Mouse (Mus musculus) brain, embryonic 18.5 days (tissue): ENCODE data around the gene Tmem150c.

ENCODE experiments used
- DNase-seq: peaks from one replicate; pipeline ENCODE4 v3.0.0-alpha.2; 2012; ENCODE audit warnings: low read depth, low spot score

Gene Tmem150c

DNA sequence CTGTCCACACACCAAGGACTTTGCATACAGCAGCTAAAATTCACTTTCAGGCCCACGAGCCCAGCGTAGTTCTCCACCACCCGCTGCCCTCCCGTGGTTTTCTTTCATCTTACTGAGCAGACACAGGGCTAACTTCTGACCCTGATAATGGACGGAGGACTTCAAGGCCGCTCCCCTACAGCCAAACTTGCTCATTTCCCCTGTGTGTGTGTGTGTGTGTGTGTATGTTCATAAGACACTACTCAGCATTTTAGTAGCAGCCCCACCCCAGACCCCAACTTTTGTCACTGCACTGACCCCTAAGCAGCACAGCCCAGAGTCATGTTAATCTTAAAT lies at the start of gene Tmem150c:
Tmem150c (minus strand) TSS at position 171 of the 336 bp plus-strand sequence.
- no peak for DNase-seq

DNA sequence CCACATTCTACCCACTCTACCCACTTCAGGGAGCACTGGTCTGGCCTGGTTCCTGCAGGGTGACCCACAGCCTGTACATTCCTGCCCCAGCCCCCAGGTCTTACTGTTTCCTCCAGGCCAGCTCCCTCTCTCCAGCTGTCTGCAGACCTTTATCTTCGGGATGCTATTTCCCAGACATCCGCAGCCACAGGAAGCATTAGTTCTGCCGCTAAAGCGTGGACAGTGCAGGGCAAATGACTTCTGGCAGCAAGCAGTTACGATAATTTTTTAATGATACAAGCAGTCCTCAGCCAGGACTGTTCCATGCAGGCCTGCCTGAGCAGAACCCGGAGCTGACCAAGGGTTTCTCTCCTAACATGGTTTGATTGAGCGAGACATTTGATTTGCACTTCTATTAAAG lies 49.5 kb upstream of the Tmem150c start:
- DNase-seq, result no peak

DNA sequence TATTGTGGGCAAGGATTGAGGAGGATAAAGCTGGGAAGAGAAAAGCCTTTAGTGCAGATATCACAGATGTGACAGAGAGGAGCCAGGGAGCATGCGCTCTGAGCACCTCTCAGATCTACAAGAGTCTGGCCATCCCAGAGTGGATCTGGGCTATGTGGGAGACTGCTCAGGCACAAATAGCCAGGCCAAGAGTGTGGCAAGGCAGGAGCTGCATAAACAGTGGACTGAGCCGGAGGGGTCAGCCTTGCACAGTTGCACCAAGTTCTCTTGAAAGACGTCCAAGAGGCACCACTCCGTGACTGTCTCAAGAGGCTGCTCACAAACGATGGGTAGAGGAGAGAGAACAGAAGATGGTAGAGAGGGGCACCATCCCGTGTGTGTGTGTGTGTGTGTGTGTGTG lies 47.1 kb upstream of the Tmem150c start:
- DNase-seq, result no peak

DNA sequence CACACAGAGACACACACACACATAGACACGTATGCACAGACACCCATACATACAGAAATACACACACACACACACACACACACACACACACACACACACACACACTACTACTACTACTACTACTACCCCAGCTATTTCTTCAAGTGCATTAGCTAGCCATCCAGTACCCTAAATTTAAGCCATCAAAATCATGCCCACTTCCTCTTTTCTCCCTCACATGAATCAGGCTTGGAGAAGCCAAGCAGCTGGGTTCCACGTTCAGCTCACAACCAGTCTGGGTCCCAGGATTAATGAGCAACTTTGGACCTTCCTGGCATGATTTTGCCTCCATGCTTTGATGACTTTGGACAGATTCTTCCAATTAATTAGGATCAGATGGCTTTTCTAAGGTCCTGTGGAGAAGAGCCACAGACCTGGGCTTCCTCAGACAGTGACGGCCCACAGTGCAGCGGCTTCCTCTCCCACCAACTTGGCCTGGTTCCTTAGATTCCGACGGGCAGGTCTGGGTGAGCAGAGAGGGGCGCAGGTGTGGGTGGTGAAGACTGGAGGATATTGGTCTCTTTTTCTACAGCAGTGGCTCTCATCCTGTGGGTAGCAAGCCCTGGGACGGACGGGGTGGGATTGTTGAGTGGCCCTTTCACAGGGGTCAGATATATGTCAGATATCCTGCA lies 46.0 kb upstream of the Tmem150c start:
- DNase-seq, result no peak

DNA sequence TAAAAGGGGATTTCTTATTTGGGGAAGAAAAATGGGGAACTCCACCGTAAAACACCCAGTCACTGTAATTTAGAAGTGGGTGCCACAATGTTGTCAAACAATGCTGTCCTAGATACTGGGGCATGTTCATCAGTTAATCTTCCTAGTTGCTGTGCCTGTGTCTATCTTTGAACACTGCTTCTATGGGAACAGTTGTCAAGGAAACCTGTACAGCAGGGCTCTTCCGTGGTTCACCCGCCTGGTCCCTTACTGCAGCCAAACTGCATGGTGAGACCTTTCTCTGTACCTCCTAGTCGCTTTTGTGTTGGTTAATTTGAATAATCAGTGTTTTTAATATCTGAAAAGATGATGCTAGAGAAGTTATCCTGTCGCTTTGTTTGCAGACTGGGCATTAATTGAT lies 41.2 kb upstream of the Tmem150c start:
- DNase-seq, result no peak

DNA sequence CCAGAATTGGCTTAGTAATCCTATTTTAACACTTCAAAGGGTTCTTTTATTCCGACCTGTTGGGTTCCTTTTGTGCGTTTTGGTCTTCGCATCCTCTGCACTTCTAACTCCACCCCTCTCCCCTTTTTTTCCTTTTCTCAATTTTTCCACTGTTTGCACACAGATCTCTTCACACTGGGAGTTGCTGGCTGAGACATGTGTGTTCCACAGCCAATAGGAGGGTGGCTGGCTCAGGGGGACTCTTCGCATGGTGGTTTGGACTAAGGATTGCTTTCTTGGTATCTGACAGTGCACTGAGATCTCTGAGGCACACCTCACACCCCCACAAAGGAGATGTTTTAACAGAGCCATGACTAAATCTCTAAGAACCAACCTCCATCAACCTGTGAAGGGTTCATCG lies 40.7 kb upstream of the Tmem150c start:
- no peak for DNase-seq

DNA sequence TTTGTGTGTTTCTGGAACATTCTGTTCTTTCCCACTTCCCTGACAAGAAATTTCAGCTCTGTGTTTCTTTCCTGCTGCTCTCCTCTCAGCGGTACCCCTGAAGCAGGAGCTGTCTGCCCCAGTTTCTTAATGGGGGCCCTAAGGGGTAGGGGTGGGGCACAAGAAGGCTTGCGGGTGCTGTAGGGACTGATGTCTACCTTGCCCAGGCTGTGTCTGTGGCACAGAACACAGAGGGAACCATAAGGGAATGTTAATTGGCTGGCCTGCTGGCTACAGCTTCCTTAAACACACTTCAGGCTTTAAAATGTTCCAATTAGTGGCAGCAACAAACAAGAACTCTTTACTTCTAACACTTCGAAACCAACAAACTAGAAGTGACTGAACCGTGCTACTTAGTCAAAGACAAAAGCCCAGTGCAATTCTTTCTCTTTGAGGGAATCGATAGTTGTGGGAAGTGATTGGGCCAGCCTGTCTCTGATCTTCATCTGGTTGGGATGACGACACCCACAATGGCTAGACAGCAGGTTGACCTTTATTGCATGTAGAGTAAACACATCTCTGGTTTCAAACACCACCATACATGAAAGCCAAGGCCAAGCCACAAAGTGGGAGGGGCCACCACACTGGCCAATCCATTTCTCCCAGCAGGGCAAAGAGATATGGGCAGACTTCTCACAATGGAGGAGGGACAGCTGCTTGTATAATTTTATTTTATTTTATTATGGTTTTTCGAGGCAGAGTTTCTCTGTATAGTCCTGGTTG lies 39.7 kb upstream of the Tmem150c start:
- DNase-seq, result no peak

DNA sequence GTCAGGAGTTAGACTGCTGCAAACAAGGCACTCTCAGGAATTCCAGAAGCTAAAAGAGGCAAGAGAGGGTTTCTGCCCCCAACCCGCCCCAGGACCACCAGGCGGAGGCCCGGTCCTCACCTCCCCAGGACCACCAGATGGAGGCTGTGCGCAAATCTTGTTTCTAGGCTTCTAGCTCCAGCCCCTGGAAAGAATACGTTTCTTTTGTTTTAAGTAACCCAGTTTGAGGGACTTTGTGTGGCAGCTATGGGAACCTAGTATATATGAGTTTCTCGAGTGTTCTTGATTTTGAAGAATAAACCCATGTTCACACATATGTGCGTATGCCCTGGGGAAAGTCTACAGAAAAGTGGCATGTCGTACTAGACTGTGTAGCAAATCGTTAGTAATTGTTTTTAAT lies 37.9 kb upstream of the Tmem150c start:
- DNase-seq, result no peak

DNA sequence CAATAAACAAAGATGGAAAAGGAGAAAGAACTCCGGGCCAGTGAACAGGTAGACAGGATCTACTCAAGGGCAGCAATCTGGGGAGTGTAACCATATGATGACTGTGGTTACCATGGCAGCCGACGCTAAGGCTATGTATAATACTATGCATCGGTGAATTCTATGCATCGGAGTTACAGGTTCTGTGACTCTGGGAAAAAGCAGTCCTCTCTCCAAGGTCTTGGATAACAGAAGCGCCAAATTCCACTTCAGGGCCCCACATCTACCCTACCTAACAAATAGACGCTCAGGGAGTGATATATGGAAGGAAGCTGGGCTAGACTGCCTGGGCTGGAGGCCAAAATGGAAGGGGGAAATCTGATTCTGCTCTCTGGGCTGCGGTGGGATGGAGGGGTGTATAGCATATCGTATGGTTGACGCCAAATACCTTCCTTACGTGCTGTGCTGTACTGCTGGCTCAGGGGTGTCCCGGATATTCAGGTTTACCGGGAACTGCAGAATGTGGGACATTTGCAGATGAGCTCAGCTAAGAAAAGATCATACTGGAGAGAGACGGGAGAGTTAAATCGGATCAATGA lies 37.3 kb upstream of the Tmem150c start:
- DNase-seq, result no peak

DNA sequence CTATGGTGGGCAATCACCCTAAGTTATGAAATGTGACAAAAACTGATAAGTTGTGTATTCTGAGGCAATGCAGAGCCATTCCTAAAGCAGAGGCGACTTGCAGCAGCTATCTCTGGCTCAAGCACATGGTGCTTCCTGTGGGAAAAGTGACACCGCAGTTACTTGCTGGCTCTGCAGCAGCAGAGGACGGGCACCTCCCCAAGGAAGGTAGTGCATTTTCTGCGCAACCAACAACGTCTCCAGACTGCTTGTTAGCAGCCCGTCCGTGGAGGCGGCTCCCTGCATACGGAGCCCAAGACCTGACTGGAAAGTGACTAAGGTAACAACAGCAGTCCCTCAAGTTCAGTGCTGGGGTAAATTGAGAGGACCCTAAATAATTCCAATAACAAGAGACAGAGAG lies 36.8 kb upstream of the Tmem150c start:
- no peak for DNase-seq

DNA sequence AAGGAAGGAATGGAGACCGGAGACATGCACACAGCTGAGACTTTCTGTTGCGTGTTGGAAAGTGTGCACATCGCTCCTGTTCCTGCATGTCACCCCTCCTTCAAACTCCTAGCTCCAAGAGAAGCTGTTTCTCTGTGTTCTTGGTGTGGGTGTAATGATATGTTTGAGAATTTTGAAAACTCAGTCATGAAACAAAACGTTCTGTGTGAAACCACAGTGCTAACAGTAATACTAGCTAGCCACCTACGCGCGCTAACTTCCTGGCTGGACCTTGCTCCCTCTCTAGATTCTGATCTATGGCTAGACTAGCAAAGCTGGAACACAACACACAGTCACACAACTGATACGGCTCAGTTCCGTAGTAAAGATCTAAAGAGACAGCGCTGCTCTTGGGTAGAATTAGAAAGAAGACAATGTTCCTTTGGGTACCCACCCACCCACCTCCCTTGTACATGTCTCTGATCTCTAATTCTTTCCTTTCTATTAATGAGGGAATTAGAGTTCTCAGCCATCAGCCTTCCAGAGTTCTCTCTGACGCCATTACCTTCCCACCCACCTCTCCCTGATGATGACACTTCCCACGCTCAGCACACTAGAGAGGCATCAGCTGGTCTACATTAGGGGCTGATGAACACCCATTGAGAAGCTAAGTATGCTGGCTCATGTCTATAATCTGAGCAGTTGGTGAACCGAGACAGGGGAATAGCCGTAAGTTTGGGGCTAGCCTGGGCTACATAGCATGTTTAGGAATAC lies 32.0 kb upstream of the Tmem150c start:
- DNase-seq, result no peak

DNA sequence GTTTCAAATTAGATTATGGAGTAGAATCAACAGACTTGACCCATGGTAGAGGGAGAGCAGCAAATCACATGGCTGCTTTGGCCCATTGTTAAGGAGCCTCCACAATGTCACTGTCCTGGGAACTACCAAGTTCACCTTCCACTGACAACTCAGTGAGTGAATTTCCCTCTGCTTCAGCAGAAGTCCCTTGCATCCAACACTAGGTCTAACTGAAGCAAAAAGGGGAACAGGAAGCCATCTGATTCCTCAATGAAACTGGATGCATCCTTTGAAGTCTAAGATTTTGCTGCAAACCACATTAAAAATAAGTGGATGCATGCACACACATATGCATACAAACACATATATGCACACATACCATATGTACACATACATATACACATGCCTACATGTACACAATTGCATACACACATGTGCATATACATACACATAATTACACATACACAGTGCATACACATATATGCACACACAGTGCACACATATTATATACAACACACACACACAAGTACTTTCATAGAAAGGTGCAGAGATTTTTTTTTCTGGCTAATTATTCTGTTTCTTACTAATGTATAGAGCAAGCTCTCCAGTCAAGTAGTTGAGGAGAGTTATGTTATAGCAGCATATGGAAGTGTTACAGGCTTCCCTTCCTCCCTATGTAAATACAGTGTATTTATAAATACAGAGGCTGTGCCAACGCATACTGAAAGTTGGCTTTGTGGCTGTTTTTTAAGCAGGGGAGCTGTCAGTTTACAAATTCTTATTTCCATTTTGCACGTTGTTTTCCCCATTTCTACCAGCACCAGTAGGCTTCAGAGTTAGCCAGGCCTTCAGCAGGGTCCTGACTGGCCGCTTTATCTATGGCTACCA lies 27.7 kb upstream of the Tmem150c start:
- DNase-seq, result no peak

DNA sequence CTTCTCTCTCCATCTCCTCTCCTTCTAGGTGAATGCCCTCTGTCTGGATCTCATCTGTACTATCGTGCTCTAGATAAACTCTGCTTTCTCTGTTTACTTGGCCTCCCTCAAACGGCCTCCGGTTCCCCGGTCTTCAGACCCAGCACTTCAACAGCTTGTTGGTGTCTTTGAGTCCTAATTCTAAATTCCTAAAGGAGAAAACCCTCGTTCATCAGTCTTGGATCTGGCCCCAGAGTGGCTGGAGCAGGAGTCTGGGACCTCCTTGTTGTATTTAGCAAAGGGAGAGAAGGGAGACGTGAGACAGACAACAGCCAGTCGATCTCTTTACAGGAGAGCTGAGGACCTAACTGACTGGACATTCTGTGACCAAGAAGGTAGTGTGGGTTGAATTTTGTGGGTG lies 27.0 kb upstream of the Tmem150c start:
- DNase-seq, result no peak

DNA sequence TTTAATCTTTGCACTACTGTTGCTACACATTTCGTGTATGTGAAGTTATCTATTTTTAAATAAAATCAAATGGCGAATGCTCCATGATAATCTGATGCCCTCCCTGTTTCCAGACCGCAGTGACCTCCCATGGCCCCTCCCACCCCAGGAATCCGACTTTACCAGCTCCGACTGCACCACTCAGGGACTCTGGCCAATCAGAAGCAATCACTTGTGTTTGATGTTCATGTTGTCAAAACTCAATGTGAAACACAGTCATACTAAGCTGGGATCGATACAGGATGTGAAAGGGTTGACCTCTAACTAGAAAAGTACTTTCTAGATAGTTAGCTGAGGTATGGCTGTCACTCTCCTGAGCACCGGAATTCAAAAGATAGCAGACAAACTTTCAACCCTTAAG lies 26.3 kb upstream of the Tmem150c start:
- DNase-seq, result no peak

DNA sequence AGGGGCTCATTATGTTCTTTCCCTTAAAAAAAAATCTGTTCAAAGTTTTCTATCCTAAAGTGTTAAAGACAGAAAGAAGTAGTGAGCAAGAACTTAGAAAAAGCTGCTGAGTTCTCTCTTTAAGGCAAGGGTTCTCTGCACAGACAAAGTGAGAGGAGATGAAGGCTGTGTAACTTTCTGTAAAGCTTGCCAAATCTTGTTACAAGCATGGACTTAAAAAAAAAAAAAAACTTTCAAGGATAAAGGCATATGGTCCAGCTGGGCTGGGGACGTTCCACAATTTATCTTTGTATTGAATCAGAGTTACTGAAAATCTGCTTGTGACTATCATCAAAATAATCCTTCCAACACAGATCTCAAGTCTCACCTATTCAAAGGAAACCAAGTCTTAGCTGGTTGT lies 21.4 kb upstream of the Tmem150c start:
- no peak for DNase-seq

DNA sequence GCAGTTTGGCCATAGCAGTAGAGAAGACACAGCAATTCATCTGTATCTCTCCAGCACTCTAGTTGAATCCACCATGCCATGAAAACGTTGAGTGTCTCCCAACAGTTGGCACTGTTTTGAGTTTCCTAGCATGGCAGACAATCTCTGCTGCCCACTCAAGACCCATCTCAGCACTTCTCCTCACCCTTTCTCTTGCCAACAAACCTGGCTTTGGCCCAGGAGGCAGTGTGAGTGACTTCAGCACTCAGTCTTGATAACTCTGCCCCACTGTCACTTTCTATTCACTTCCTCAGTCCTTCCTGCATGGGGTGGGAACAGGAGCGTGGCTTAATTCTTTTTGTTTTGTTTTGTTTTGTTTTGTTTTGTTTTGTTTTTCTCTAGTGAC lies 19.2 kb upstream of the Tmem150c start:
- no peak for DNase-seq

DNA sequence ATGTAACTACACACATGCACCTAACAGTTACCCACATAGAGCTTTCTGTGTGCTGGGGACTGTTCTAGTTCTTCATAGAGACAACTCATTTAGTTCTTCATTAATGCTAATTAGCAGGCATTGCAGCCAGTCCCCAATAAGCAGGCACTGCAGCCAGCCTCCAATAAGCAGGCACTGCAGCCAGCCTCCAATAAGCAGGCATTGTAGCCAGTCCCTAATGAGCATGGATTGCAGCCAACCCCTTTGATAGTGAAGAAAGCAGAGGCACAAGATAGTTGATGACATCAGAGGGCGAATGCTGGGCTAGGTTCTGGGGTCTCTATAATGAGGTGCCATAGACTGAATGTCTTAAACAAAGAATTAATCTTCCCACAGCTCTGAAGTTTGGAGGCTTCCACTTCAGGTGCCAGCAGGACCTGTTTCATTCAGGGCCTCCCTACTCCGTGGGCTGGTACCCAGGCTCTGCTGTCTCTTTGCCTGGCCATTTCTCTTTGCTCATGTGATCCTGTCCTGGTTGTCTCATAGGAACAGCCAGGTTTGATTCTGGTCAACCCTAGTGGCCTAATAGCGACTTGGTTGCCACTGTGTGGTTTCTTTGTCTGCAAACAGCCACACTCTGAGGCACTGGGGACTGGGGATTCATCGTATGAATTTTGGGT lies 18.6 kb upstream of the Tmem150c start:
- no peak for DNase-seq

DNA sequence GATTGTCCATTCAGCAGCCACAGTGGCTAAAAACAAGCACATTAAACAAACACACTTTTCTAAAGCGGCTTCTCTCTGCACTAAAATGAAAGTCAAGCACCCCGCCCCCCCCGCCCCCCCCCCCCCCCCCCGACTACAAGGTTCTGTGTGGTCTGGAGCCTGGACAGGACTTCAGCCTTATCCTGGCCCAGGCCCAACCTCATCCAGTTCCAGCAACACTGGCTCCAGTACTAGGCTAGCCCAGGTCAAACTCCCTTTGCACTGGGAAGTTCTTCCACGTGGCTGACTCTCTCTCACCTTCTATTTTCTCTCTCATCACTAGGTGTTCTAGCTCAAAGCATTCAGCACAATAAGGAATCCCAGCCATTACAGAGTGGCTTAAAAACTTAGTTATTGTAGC lies 17.9 kb upstream of the Tmem150c start:
- no peak for DNase-seq

DNA sequence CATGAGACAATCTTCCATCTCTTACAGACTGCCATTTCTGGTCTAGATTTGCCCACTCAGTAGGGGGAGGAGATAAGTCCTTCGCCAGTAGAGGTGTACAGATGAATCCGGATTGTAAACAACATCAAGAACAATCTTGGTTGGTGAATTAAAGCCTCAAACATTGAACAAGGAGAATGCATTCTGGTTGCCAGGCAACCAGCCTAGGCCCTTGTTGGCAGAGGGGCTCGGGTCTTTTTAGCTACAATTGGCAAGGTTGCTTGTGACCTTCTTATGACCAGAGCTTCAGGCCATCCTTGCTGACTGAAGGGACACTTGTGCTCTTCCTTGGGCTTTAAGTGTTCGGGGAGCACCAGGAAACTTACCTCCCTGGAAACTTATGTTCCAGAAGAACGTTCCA lies 16.5 kb upstream of the Tmem150c start:
- DNase-seq, result no peak

DNA sequence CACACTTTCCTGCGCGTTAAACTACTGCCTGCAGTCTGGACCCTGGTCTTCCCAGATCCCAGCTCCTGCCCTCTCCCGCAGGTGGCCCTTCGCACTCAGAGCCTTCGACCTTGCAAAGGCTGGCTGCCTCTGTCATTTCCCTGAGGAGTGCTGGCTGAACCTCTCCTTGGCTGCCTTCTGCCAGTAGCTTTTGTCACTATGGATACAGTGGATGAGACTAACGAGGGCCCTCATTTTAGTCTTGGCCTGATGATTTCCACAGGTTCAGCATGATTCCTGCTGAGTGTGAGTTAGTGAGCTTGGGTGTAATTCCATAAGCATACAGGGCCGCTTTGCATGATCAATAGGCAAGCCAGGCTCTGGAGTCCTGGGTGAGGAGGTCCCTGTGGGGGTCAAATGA lies 16.0 kb upstream of the Tmem150c start:
- no peak for DNase-seq

DNA sequence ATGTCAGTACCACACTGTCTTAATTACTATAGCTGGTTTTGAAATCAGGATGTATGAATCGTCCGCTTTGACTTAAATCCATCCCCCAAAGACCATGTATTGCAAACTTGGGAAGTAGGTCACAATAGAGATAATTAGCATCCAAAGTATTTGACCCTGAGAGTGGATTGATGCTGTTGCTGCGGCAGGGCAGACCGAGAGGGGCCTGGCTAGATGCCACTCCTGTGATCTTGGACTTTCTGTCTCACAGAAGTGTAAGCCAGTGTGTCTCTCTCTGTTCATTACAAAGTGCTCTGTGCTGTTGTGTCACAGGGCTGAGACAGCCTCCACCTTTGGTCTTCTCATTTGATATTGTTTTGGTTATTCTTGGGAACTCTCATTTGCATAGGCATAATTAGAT lies 12.5 kb upstream of the Tmem150c start:
- DNase-seq, result no peak
